Mouse (Mus musculus): ENCODE data around the gene Tmem11. TPM values are rescaled to one million over a fixed set of nuclear protein-coding genes. Genes with fewer than 3 reads are reported as not detected.
"Not testable (repeated sequence)": the region's sequence is repeated elsewhere in the genome, so short reads cannot be mapped to it uniquely, and the experiment has no call there.

The Tmem11 gene
- polyA plus RNA-seq, 1 experiment from 2014 or later, result 52.6 TPM

DNA sequence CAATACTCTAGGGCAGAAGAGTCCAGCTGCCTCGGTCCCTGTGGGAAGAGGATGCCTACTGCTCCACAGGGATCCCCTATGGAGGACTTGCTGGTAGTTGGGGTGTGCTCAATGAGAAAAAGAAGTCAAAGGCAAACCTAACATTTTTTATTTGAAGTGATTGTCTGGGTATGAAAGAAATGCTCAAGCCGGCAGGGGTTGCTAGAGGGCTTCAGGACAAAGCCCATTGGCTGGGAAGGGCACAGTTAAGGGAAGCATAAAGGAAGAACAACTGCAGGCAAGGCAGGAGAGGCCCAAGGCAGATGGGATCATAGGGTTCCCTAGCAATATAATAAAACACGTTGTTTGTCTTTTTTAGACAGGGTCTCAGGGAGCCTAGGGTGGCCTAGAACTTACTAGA lies 29.0 kb upstream of the Tmem11 start:
- Histone ChIP-seq H3K27me3 (no peaks in the 10 kb centered on the region), H3K9ac (no peak overlapping the region), H3K4me2 (no peak overlapping the region), H3K4me1 (replicated peaks) (peaks cover 21% of the 10 kb centered on the region), H3K4me3 (no peak overlapping the region), H3K27ac (replicated peaks) (no peak overlapping the region), H3K9me3 (no peaks in the 10 kb centered on the region), H3K36me3 (peaks cover 38% of the 10 kb centered on the region)
- 67% methylated on average over 3 of the region's 3 CpGs for WGBS
- ATAC-seq (ENCODE audit: low read depth), result no peak

DNA sequence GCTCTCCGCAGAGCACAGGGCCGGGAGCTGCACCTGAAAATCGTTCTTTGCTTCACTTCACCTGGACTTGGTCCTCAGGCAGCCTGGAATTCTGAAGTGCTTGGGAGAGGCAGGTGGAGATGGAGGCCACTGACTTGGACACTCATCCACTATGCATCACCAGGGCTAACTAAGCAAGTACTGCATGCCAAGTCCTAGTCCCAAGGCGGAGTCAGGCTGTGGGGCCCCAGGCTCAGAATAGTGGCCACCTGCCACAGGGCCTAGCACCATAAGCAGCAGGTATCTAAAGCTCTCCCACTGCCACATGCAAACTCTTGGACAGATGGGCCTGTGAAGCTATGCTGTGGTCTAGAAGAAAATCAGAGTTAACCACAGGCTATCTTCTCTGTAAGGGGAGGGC lies 27.4 kb upstream of the Tmem11 start:
- Histone ChIP-seq H3K4me2 (no peak overlapping the region), H3K4me1 (replicated peaks) (peaks cover 5% of the 10 kb centered on the region), H3K27ac (replicated peaks) (no peak overlapping the region), H3K36me3 (peaks cover 47% of the 10 kb centered on the region), H3K9me3 (no peaks in the 10 kb centered on the region), H3K4me3 (no peak overlapping the region), H3K9ac (no peak overlapping the region), H3K27me3 (no peaks in the 10 kb centered on the region)
- no peak for ATAC-seq (ENCODE audit: low read depth)
- 86% methylated on average over 4 of the region's 4 CpGs for WGBS

DNA sequence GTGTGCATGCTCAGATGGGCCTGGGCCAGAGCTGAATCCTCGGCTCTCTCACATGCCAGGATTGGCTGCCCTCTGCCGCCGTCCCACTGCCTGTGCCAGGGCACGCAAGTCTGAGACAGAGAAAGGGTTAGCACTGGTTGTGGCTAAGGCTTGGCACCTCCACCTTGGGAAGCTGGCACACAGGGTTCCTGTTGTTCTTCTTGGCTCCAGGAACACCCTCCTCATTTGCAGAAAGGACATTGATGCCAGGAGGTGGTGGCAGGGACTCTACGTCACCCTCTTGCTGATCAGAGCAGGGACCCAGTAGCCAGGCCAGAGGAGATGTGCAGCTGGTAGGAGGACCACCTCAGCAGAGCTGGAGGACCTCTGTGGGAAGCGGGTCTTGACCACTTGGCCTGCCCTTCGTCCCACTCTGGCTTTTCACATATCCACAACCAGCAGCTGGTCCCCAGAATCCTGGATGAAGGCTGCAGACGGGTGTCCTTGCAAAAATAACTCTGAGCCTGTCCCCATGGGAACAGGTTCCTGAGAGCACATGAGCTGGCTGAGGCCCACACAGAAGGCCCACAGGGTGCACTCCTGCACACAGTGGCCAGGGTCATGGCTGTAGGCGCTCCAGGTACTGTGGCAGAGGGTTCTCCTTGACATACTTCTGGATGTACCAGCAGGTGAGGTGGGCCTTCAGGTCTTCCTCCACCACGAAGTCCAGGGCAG lies 26.5 kb upstream of the Tmem11 start:
- no peak overlapping the region for H3K27ac ChIP-seq (replicated peaks)
- no peak overlapping the region for H3K4me3 ChIP-seq
- WGBS, result 95% methylated on average over 10 of the region's 10 CpGs
- no peaks in the 10 kb centered on the region; the same call in 1 of the 2 replicates for H3K4me1 ChIP-seq (replicated peaks)
- no peak for ATAC-seq (ENCODE audit: low read depth)
- no peaks in the 10 kb centered on the region for H3K27me3 ChIP-seq
- peaks cover 47% of the 10 kb centered on the region for H3K36me3 ChIP-seq
- no peak overlapping the region for H3K9ac ChIP-seq
- no peaks in the 10 kb centered on the region for H3K9me3 ChIP-seq
- H3K4me2 ChIP-seq, result no peak overlapping the region

DNA sequence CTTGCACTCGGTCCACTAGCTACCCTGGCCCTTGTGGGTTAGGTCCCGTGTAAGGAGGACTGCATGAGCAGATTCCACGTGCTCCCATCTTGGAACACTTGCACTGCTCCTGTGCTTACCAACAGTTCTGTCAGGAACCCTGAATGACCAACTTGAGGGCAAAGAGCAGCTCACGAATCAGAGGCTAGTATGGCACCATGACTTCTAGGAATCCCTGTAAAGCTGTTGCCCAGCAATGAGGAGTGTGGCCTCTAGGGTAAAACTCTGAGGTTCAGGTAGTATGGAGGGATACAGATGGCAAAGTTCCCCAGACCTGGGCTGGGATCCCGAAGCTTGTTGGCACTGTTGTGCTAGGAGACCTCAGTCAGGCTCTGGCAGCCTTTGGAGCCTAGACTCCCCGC lies 24.6 kb upstream of the Tmem11 start:
- no peaks in the 10 kb centered on the region for H3K27me3 ChIP-seq
- no peak overlapping the region for H3K9ac ChIP-seq
- ATAC-seq (ENCODE audit: low read depth), result no peak
- no peaks in the 10 kb centered on the region for H3K9me3 ChIP-seq
- H3K4me2 ChIP-seq, result no peak overlapping the region
- peaks cover 47% of the 10 kb centered on the region for H3K36me3 ChIP-seq
- no peak overlapping the region for H3K27ac ChIP-seq (replicated peaks)
- no peak overlapping the region for H3K4me3 ChIP-seq
- WGBS, result 90% methylated on average over 6 of the region's 6 CpGs
- H3K4me1 ChIP-seq (replicated peaks), result no peaks in the 10 kb centered on the region

DNA sequence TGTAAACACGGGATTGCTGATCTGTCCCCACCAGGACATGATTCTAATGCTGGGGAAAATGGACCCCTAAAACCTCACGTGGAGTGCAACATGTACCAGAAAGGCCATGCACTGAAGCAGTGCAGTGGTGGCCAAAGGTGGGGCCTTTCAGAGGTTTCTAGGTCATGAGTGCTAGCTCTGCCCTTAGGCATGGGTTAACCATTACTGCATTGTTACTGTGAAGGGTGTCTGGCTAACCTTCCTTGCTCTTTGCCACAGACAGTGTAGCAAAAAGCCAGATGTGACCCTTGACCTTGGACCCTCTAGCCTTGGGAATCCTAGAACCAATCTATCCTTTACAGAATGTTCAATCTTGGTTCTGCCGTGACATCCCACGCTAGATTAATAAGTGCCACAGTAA lies 23.4 kb upstream of the Tmem11 start:
- no peaks in the 10 kb centered on the region for H3K27me3 ChIP-seq
- H3K9me3 ChIP-seq, result no peaks in the 10 kb centered on the region
- ATAC-seq (ENCODE audit: low read depth), result no peak
- no peaks in the 10 kb centered on the region for H3K4me1 ChIP-seq (replicated peaks)
- H3K36me3 ChIP-seq, result peaks cover 47% of the 10 kb centered on the region
- no peak overlapping the region for H3K4me3 ChIP-seq
- 73% methylated on average over 4 of the region's 4 CpGs for WGBS
- H3K4me2 ChIP-seq, result no peak overlapping the region
- no peak overlapping the region for H3K27ac ChIP-seq (replicated peaks)
- no peak overlapping the region for H3K9ac ChIP-seq

DNA sequence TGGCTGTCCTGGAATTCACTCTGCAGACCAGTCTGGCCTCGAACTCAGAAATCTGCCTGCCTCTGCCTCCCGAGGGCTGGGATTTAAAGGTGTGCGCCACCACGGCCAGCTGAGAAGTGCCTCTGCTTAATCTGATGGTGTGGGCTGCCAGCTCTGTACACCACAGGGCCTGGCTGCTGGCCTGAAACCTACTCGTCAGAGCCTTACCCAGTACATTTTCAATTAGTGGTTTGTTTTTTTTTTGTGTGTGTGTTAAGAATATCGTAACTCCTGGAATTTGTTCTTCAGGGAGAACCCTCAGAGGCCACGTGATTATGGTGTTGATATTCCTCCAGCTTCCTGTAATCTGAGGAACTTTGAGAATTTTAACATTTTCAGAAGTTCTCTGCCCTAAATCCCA lies 22.9 kb upstream of the Tmem11 start:
- Histone ChIP-seq H3K4me3 (no peak overlapping the region), H3K36me3 (peaks cover 47% of the 10 kb centered on the region), H3K9ac (no peak overlapping the region), H3K27ac (replicated peaks) (no peak overlapping the region), H3K9me3 (no peaks in the 10 kb centered on the region), H3K27me3 (no peaks in the 10 kb centered on the region), H3K4me1 (replicated peaks) (no peaks in the 10 kb centered on the region), H3K4me2 (no peak overlapping the region)
- 84% methylated on average over 7 of the region's 7 CpGs for WGBS
- no peak for ATAC-seq (ENCODE audit: low read depth)

DNA sequence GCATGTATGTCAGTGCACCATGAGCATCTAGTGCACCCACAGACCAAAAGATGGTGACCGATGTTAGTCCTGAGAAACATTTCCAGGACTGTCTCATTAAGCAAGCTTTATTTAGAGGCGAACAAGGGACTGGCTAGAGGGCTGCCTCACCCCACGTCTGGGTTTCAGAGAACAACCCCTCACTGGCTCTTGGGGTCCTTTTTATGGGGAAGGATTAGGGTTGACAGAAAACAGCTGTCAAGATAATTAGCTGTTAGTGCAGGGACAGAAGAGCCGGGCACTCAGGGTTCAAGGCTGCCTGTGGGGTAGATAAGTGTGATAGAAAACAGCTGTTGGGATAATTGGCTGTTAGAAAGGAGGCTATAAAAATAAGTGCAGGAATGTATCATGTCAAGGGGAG lies 16.8 kb upstream of the Tmem11 start:
- 44% methylated on average over 4 of the region's 4 CpGs for WGBS

DNA sequence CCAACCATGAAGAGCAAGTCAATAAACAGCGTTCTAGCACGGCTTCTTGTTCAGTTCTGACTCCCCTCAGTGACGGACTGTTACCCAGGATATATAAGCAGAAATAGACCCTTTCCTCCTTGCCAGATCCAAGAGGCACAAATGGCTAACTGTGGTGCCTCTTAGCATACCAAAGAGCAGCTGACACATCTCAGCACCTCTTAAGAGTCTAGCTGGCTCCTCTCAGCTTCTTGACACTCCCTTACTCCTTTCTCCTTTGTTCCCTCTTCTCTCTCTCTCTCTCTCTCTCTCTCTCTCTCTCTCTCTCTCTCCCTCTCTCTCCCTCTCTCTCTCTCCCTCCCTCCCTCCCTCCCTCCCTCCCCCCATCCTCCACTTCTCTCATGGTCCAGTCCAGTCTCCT lies 11.7 kb upstream of the Tmem11 start:
- no peak overlapping the region for H3K4me3 ChIP-seq
- no peaks in the 10 kb centered on the region for H3K9me3 ChIP-seq
- no peak overlapping the region for H3K9ac ChIP-seq
- no peaks in the 10 kb centered on the region for H3K36me3 ChIP-seq
- H3K4me1 ChIP-seq (replicated peaks), result no peaks in the 10 kb centered on the region
- WGBS, result 61% methylated on average over 3 of the region's 3 CpGs
- no peak overlapping the region for H3K27ac ChIP-seq (replicated peaks)
- no peak overlapping the region for H3K4me2 ChIP-seq
- H3K27me3 ChIP-seq, result no peaks in the 10 kb centered on the region
- no peak for ATAC-seq (ENCODE audit: low read depth)

More for the DNA sequence above, 16.8 kb upstream of the Tmem11 start:
- Histone ChIP-seq H3K27me3 (no peaks in the 10 kb centered on the region), H3K9ac (no peak overlapping the region), H3K4me3 (no peak overlapping the region), H3K4me2 (no peak overlapping the region), H3K36me3 (no peaks in the 10 kb centered on the region), H3K27ac (replicated peaks) (no peak overlapping the region), H3K9me3 (no peaks in the 10 kb centered on the region), H3K4me1 (replicated peaks) (no peaks in the 10 kb centered on the region)
- no peak for ATAC-seq (ENCODE audit: low read depth)

DNA sequence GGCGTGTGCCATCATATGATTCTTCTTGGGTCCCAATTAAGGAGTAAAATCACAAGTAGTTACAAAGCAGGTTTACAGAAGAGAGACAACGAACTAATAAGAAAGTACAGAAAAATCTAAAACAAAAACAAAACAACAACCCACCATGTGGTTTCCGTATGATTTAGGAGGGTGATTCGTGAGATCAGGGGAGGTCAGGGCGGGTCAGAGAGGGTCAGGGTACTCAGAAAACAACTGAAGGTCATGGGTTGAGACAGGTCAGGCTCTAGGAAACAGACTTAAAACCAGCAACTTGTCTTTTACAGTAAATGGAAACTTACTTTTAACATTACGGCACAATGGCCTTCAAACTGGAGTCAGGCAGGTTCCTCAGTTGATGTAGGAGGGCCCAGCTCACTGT lies 11.2 kb upstream of the Tmem11 start:
- no peak overlapping the region for H3K4me3 ChIP-seq
- H3K36me3 ChIP-seq, result no peaks in the 10 kb centered on the region
- WGBS, result 74% methylated on average over 6 of the region's 6 CpGs
- no peaks in the 10 kb centered on the region for H3K4me1 ChIP-seq (replicated peaks)
- H3K9me3 ChIP-seq, result no peaks in the 10 kb centered on the region
- no peaks in the 10 kb centered on the region for H3K27me3 ChIP-seq
- H3K9ac ChIP-seq, result no peak overlapping the region
- no peak for ATAC-seq (ENCODE audit: low read depth)
- no peak overlapping the region for H3K4me2 ChIP-seq
- no peak overlapping the region for H3K27ac ChIP-seq (replicated peaks)

DNA sequence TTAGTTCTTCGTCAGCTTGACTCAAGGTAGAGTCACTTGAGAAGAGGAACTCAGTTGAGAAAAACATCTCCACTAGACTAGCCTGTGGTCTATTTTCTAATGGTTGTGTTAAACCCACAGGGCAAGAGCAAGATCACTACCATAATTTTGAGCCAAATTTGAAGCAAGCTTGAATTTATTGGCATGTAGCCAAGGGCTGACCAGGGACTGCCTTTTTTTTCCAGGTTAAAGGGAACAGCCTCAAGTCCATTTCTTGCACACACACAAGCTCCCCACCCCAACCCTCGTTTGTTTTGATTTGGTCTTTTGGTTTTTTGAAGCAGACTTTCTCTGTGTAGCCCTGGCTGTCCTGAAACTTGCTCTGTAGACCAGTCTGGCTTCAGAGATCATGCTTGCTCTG lies 10.8 kb upstream of the Tmem11 start:
- Histone ChIP-seq H3K27ac (replicated peaks) (no peak overlapping the region), H3K36me3 (no peaks in the 10 kb centered on the region), H3K9ac (no peak overlapping the region), H3K4me3 (no peak overlapping the region), H3K27me3 (no peaks in the 10 kb centered on the region), H3K4me2 (no peak overlapping the region), H3K4me1 (replicated peaks) (no peaks in the 10 kb centered on the region), H3K9me3 (no peaks in the 10 kb centered on the region)
- WGBS, result 61% methylated on average over 2 of the region's 2 CpGs
- no peak for ATAC-seq (ENCODE audit: low read depth)

DNA sequence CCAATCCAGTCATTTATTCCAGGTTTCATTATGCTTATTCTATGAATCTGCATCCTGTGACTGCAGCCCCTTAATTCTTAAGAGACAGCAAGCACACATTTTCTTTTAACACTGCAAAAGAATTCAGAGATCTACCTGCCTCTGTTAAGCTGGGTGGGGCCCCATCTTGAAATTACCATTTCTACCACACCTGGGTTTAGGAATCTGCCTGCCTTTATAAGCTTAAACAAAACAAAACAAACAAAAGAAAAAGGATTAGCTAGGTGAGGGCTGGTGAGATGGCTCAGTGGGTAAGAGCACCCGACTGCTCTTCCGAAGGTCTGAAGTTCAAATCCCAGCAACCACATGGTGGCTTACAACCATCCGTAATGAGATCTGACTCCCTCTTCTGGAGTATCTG lies 7.9 kb upstream of the Tmem11 start:
- not testable (repeated sequence) for H3K9ac ChIP-seq; H3K36me3 ChIP-seq; H3K27me3 ChIP-seq; H3K4me1 ChIP-seq (replicated peaks); H3K9me3 ChIP-seq; H3K4me2 ChIP-seq; H3K4me3 ChIP-seq; H3K27ac ChIP-seq (replicated peaks); ATAC-seq (ENCODE audit: low read depth)
- 76% methylated on average over 3 of the region's 3 CpGs for WGBS

DNA sequence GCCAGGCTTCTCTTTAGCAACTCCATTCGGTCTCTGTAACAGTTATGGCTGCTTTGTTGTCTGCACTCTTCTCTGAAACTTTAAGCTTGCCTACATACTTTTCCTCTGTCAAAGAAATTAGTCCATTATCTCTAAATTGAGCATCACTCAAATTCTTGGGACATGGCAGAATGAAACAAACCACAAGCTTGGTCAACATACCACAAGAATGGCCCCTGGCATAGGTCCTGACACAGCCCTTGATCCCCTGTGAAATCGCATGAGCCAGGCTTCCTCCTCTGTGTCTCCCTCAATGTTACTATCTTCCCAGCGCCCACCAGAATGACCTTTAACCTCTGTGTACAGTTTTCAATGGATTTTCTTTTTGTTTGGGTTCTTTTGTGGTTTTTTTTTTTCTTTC lies 3.3 kb upstream of the Tmem11 start:
- Histone ChIP-seq H3K4me3 (no peak overlapping the region), H3K27me3 (no peaks in the 10 kb centered on the region), H3K4me1 (replicated peaks) (peaks cover 19% of the 10 kb centered on the region), H3K9me3 (no peaks in the 10 kb centered on the region), H3K9ac (no peak overlapping the region), H3K36me3 (no peaks in the 10 kb centered on the region), H3K4me2 (no peak overlapping the region), H3K27ac (replicated peaks) (no peak overlapping the region)
- WGBS, result 77% methylated on average over 3 of the region's 3 CpGs
- no peak for ATAC-seq (ENCODE audit: low read depth)

DNA sequence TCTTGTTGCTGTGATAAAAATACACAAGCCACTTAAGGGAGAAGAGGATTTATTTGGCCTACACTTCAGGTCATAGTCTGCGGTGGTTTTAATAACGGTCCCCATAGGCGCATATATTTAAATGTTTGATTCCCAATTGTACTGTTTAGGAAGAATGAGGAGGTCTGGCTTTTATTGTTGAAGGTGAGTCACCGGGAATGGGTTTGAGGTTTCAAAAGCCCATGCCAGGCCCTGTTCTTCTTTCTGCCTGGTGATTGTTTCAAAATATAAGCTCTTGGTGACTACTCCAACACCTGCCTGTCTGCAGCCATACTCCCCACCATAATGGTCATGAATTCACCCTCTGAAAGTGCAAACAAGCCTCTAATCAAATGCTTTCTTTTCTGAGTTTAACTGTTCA lies 1.5 kb upstream of the Tmem11 start:
- no peaks in the 10 kb centered on the region for H3K36me3 ChIP-seq
- H3K4me3 ChIP-seq, result no peak overlapping the region
- 89% methylated on average over 4 of the region's 4 CpGs for WGBS
- H3K9me3 ChIP-seq, result no peaks in the 10 kb centered on the region
- no peak overlapping the region for H3K4me2 ChIP-seq
- no peak overlapping the region for H3K9ac ChIP-seq
- H3K27ac ChIP-seq (replicated peaks), result no peak overlapping the region
- peaks cover 37% of the 10 kb centered on the region for H3K4me1 ChIP-seq (replicated peaks)
- ATAC-seq (ENCODE audit: low read depth), result no peak
- H3K27me3 ChIP-seq, result no peaks in the 10 kb centered on the region
